17 mouse cellular contexts compared by ENCODE assay signal in the genomic region with DNA sequence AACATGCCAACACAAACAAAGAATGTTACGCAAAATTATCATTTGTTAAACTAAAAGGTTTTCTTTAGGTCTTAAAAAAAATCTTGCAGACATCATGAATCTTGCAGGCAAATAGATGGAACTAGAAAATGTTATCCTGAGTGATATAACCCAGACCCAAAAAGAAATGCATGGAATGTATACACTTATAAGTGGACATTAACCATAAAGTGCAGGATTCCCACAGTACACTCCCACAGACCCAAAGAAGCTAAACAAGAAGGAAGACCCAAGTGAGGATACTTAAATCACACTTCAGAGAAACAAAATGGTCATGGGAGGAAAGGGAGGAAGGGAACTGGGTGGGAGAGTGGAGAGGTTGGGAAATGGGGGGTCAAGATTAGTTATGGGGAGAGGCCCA. TPM values are rescaled to one million over a fixed set of nuclear protein-coding genes. Genes with fewer than 3 reads are reported as not detected.
"Had no signal": no experiment of that assay in that cellular context is flagged by ENCODE, and none has a peak within 500 bp of the region (broad histone marks: within the 10 kb centered on the region; RNA-seq: fewer than 3 reads in every experiment).

No protein-coding gene starts in this region.

- H3K36me3 ChIP-seq: neural tube, embryonic 12.5 days; stomach, embryonic 15.5 days had no signal

- H3K4me3 ChIP-seq: neural tube, embryonic 12.5 days; neural tube, embryonic 13.5 days; neural tube, embryonic 15.5 days; stomach, embryonic 15.5 days had no signal

- H3K9me3 ChIP-seq: neural tube, embryonic 12.5 days; neural tube, embryonic 13.5 days; neural tube, embryonic 15.5 days; stomach, embryonic 15.5 days had no signal

- H3K27ac ChIP-seq: neural tube, embryonic 12.5 days; neural tube, embryonic 13.5 days; neural tube, embryonic 15.5 days; stomach, embryonic 15.5 days had no signal

- H3K4me1 ChIP-seq: neural tube, embryonic 12.5 days; neural tube, embryonic 13.5 days; neural tube, embryonic 15.5 days; stomach, embryonic 15.5 days had no signal

- H3K27me3 ChIP-seq: neural tube, embryonic 12.5 days; neural tube, embryonic 13.5 days; neural tube, embryonic 15.5 days; stomach, embryonic 15.5 days had no signal

- DNase-seq: retina, postnatal 1 day; right cerebral cortex, adult 18-20 months; right cerebral cortex, postnatal 14 days; right cerebral cortex, postnatal 25 days; right cerebral cortex, postnatal 4 days; spleen, adult 18-20 months; thymus, adult 18-20 months; thymus, adult 2 months; thymus, postnatal 14 days; thymus, postnatal 25 days; thymus, postnatal 36 days; thymus, postnatal 4 days had no signal

- H3K4me2 ChIP-seq: neural tube, embryonic 12.5 days; neural tube, embryonic 13.5 days; neural tube, embryonic 15.5 days; stomach, embryonic 15.5 days had no signal

- H3K9ac ChIP-seq: neural tube, embryonic 12.5 days; neural tube, embryonic 13.5 days; neural tube, embryonic 15.5 days; stomach, embryonic 15.5 days had no signal

RNA-seq across cellular contexts. Expression of a gene that starts 34.2 kb away (rescaled TPM):
- total RNA-seq: neutrophil, adult 5-6 weeks had no signal
